Mouse (Mus musculus) c-Kit-positive CD71-positive TER-119-positive erythroid progenitor cells, embryonic 14.5 days (primary cell): ENCODE data around the gene Clock.

Source experiments
- DNase-seq: peaks from one replicate; pipeline ENCODE4 v3.0.0-alpha.2; 2013; ENCODE audit warnings: low spot score

Clock gene

DNA sequence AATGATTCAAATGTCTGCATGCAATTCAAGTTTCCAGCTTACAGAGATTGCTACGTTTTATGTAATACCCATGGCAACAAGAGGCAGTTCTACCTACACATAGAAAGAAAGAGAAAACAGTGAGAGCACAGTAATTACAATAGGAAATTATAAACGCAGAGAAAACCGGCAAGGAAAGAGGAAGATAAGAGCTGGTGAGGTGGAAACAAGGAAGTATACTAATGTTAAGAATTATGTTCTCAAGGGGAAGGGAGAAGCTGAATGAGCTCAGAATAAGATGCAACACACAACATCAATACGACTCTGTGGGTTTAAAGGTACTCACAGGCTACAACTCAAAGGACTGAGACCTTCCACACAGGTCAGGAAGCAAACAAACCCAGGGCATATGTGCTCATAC is 29.6 kb downstream of the Clock start:
- no peak for DNase-seq

- no peak for DNase-seq
Measured at GRCm38 (mm10) chr5:76250948-76251347, 53.6 kb downstream of the Clock start.

- no peak for DNase-seq
Measured at GRCm38 (mm10) chr5:76246539-76246938, 58.1 kb downstream of the Clock start.

GRCm38 (mm10) chr5:76245419-76245818 is 59.2 kb downstream of the Clock start:
- no peak for DNase-seq

GRCm38 (mm10) chr5:76244430-76244829 is 60.2 kb downstream of the Clock start:
- DNase-seq = no peak

GRCm38 (mm10) chr5:76243929-76244328 is 60.7 kb downstream of the Clock start:
- no peak for DNase-seq

- DNase-seq = no peak
Measured at GRCm38 (mm10) chr5:76243274-76243673, 61.3 kb downstream of the Clock start.

GRCm38 (mm10) chr5:76231171-76231855 is 73.3 kb downstream of the Clock start:
- DNase-seq = no peak

- no peak for DNase-seq
Measured at GRCm38 (mm10) chr5:76216691-76217090, 87.9 kb downstream of the Clock start.

DNA sequence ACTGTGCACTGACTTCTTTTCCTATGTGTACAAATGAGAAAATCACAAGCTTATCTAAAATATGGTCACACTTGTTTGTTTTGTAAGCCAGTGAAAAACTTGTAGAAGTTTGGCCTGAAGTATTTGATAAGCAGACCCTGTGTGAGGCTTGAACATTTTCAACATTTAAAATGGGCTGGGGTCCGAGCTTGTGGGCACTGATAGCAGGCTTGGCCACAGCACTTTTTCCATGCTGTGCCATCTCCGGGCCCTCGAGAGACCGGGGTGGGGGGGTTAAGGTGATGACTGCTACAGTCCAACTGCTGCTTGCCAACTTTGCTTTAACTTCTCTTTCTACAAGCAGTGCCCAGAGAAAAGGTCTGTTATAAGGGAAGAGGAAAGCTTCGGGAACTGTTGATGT is 96.5 kb downstream of the Clock start:
- no peak for DNase-seq

- DNase-seq = no peak
Measured at GRCm38 (mm10) chr5:76205886-76206285, 98.7 kb downstream of the Clock start.

- DNase-seq = no peak
Measured at GRCm38 (mm10) chr5:76203171-76203570, 101.4 kb downstream of the Clock start.

DNA sequence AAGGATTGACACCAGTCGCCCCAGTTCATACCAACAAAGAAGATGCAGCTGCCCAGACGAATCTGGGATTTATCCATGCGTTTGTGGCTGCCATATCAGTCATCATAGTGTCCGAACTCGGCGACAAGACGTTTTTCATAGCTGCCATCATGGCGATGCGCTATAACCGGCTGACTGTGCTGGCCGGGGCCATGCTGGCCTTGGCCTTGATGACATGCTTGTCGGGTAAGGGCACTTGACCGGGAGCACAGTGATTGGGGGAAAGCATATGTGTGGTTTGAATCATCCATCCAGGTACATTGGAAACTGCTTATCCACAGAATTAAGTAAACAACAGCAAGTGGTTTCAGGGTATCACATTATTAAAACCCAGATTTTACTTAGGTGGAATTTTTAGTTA is 105.2 kb downstream of the Clock start:
- DNase-seq = no peak

DNA sequence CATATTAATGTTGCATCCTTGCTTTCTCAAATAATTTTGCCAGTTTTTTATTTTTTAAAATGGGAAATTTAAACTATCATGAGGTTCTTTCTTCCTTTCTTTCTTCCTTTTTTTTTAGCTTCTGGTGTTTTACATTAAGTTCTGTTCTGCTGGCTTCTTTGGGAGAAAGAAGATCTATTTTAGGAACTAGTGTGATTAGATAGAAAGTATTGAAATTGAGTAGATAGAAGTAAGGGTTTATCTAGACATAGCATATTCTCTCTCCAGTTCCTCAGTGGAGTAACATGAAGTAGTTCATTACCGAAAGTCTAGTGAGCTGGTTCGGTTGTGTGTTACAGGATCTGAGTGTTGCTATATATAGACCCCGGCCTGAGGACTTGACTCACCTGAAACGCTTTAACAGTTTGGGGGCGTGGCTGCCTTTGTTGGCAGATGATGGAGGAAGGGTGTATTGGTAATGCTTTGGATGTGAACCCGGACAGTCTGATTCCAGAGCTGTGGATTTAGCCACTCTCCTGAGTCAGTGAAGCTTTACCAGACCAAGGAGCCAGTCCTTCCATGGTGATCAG is 110.1 kb downstream of the Clock start:
- DNase-seq = no peak

DNA sequence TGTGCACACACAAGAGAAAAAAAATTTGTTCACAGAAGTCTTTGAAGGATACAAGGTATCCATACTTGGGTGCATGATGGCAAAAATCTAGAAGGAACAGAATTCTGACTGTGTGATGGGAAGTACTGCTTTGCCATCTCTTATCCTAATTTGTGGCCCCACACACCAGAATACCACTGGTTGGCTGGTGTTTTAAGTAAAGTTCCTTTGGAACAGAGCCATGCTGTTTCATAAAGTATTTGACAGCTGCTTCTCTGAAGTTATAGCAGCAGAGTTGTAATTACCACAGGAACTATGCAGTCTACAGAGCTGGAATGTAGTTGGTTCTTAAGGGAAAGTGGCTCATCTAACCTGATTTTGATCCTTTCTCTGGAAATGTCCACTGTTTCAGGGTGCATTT is 111.5 kb downstream of the Clock start:
- no peak for DNase-seq

GRCm38 (mm10) chr5:76190609-76191008 is 114.0 kb downstream of the Clock start:
- no peak for DNase-seq

DNA sequence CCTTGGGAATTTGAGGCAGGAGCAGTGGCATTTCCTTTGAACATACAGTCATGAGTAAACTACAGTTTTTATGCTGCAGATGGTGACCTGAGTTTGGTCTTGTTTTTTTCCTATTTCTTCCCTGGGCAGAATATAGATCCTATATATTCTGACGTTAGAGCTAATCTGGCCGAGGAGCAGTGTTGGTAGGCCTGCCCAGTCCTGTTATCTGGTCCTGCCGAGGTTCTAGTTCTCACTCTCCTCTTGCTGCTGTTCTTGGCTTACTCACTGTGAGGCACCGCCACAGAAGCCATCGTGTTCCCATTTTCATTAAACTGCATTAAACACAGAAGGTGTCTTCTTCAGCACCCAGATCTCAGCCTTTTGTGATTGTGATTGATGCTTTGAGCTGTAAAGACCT is 116.7 kb downstream of the Clock start:
- no peak for DNase-seq

- DNase-seq = peak; percentile 61
Measured at GRCm38 (mm10) chr5:76184286-76185080, 120.1 kb downstream of the Clock start.

GRCm38 (mm10) chr5:76183750-76184261 is 120.8 kb downstream of the Clock start, which contains the start of gene Tmem165:
TSS of gene Tmem165 (plus strand) at chr5:76183880.
- DNase-seq = peak; percentile 87

GRCm38 (mm10) chr5:76183043-76183749 is 121.4 kb downstream of the Clock start:
- DNase-seq = no peak

DNA sequence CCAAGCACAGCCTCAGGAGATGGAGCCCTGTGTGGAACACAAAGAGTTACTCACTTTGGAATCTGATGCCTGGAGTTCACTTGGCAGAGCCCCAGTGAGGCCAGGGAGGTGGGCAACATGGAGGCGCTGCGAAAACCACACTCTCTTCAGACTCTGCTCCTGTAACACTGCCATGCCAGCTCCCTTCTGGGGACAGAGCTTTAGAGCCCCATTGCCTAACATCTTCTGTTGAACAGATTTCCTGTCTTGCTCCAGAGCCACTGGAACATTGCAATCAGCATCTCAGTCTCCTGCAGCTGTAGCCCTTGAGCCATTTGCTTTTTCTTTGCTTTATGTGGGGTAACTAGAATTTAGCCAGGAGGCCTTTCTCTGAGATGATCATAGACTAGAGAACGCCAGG is 122.3 kb downstream of the Clock start:
- no peak for DNase-seq

- no peak for DNase-seq
Measured at GRCm38 (mm10) chr5:76179791-76180190, 124.8 kb downstream of the Clock start.
